Comparison of ENCODE assay signal across 25 mouse cellular contexts in the genomic region with DNA sequence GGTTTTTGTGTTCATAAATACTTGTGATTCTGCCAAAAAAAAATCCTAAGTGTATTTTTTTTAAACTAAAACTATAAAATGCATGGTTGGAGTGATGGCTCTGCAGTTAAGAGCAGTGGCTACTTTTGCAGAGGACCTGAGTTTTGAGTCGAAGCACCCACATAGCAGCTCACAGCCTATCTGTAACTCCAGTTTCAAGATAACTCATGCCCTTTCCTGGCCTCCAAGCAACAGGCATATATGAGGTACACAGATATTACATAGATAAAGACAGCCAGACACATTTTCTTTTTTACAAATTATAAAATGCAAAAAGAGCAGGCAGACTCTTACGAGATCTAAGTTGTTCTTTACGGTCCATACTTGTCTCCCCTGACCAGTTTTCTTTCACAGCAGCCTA. TPM values are rescaled to one million over a fixed set of nuclear protein-coding genes. Genes with fewer than 3 reads are reported as not detected.
DNase-seq lines count a peak whose midpoint lies in the region; ATAC-seq and TF ChIP-seq lines count a peak whose summit lies in the region.
"Had no signal": no experiment of that assay in that cellular context is flagged by ENCODE, and none has a peak within 500 bp of the region (broad histone marks: within the 10 kb centered on the region; RNA-seq: fewer than 3 reads in every experiment).

No protein-coding gene starts in this region.

- H3K27me3 ChIP-seq in MEL (ENCODE audit: control insufficient read depth in 1 of 2, insufficient read depth in 2 of 2, low read length in 2 of 2): no peaks in the 10 kb centered on the region
- no peaks in the 10 kb centered on the region for H3K27me3 ChIP-seq in liver, embryonic 14.5 days (ENCODE audit: control insufficient read depth, insufficient read depth, low read length)
- no peaks in the 10 kb centered on the region for H3K27me3 ChIP-seq in intestine, embryonic 15.5 days (replicated peaks)
- H3K27me3 ChIP-seq: embryonic facial prominence, embryonic 12.5 days; embryonic facial prominence, embryonic 15.5 days; heart, embryonic 13.5 days; Patski had no signal

- no peak overlapping the region for H3K27ac ChIP-seq in MEL (ENCODE audit: control insufficient read depth, low read depth, low read length)
- H3K27ac ChIP-seq in liver, embryonic 14.5 days: no peak overlapping the region
- no peak overlapping the region for H3K27ac ChIP-seq in intestine, embryonic 15.5 days
- H3K27ac ChIP-seq: embryonic facial prominence, embryonic 12.5 days; embryonic facial prominence, embryonic 15.5 days; gastrocnemius, adult 2 months; heart, adult 2 months; heart, embryonic 10.5 days; heart, embryonic 13.5 days; hindbrain, embryonic 14.5 days; hindbrain, postnatal 0 days had no signal

- H3K9me3 ChIP-seq in MEL (replicated peaks; ENCODE audit: insufficient read depth, low read length): no peaks in the 10 kb centered on the region
- H3K9me3 ChIP-seq in liver, embryonic 14.5 days (ENCODE audit: control insufficient read depth, low read length): no peaks in the 10 kb centered on the region
- no peaks in the 10 kb centered on the region for H3K9me3 ChIP-seq in intestine, embryonic 15.5 days
- H3K9me3 ChIP-seq: embryonic facial prominence, embryonic 12.5 days; embryonic facial prominence, embryonic 15.5 days; heart, embryonic 10.5 days; heart, embryonic 13.5 days had no signal

- peak; percentile 61; the same call in 1 of the 2 replicates for ATAC-seq in liver, embryonic 14.5 days (ENCODE audit: insufficient read depth)
- ATAC-seq in intestine, embryonic 15.5 days: no peak
- ATAC-seq: forebrain, embryonic 14.5 days; forebrain, postnatal 0 days; hindbrain, postnatal 0 days; Patski had no signal

- peak; percentile 56 to 59 for TF ChIP-seq EP300 in MEL (IDR thresholded peaks at IDR 0.05; ENCODE audit: low read depth in 1 of 2, low read length in 2 of 2)
- peak; percentile 26 for TF ChIP-seq EP300 in liver, embryonic 14.5 days (IDR thresholded peaks at IDR 0.05; ENCODE audit: low read depth)

- H3K79me2 ChIP-seq in MEL (ENCODE audit: control insufficient read depth, insufficient read depth, low read length, poor library complexity): no peaks in the 10 kb centered on the region

- no peak overlapping the region for H3K9ac ChIP-seq in MEL (ENCODE audit: control insufficient read depth, low read depth, low read length, poor library complexity, severe bottlenecking)
- H3K9ac ChIP-seq in liver, embryonic 14.5 days (replicated peaks): no peak overlapping the region
- H3K9ac ChIP-seq in intestine, embryonic 15.5 days: no peak overlapping the region
- H3K9ac ChIP-seq: embryonic facial prominence, embryonic 12.5 days; embryonic facial prominence, embryonic 15.5 days; forebrain, postnatal 0 days; heart, embryonic 13.5 days; hindbrain, embryonic 14.5 days had no signal

- no peak for TF ChIP-seq RAD21 in MEL (IDR thresholded peaks at IDR 0.05; ENCODE audit: low read depth, low read length)

- H3K4me2 ChIP-seq in liver, embryonic 14.5 days (ENCODE audit: low read depth): peak overlapping the region; percentile 11; the same call in 1 of the 2 replicates
- no peak overlapping the region for H3K4me2 ChIP-seq in intestine, embryonic 15.5 days (replicated peaks)
- H3K4me2 ChIP-seq: embryonic facial prominence, embryonic 12.5 days; embryonic facial prominence, embryonic 15.5 days; heart, embryonic 13.5 days; hindbrain, embryonic 14.5 days had no signal

- WGBS in liver, embryonic 14.5 days (ENCODE audit: insufficient replicate concordance): 50% methylated on average over 3 of the region's 3 CpGs
- 87% methylated on average over 3 of the region's 3 CpGs for WGBS in intestine, embryonic 15.5 days

- no peak overlapping the region for H3K4me3 ChIP-seq in MEL (ENCODE audit: control insufficient read depth in 1 of 2, insufficient read depth in 1 of 2, low read depth in 2 of 2, low read length in 2 of 2)
- H3K4me3 ChIP-seq in liver, embryonic 14.5 days (ENCODE audit: insufficient read depth in 1 of 2, low read depth in 2 of 2, low read length in 2 of 2): no peak overlapping the region
- H3K4me3 ChIP-seq in intestine, embryonic 15.5 days (replicated peaks): no peak overlapping the region
- H3K4me3 ChIP-seq: embryonic facial prominence, embryonic 12.5 days; embryonic facial prominence, embryonic 15.5 days; gastrocnemius, adult 2 months; heart, adult 2 months; heart, embryonic 10.5 days; heart, embryonic 13.5 days had no signal

- TF ChIP-seq CTCF in MEL (IDR thresholded peaks at IDR 0.05 in 2 of 3, conservative IDR thresholded peaks at IDR 0.05 in 1 of 3; ENCODE audit: control insufficient read depth in 1 of 3, insufficient read depth in 1 of 3, low read depth in 2 of 3, low read length in 3 of 3, poor library complexity in 1 of 3, severe bottlenecking in 1 of 3): no peak
- TF ChIP-seq CTCF in liver, embryonic 14.5 days (IDR thresholded peaks at IDR 0.05; ENCODE audit: low read depth): no peak

- TF ChIP-seq POLR2A in MEL (IDR thresholded peaks at IDR 0.05; ENCODE audit: control insufficient read depth in 1 of 2, insufficient read depth in 1 of 2, low read depth in 1 of 2, low read length in 2 of 2, poor library complexity in 1 of 2): no peak

- H3K4me1 ChIP-seq in MEL (ENCODE audit: control insufficient read depth in 1 of 2, insufficient read depth in 2 of 2, low read length in 2 of 2): peaks cover 5 to 8% of the 10 kb centered on the region in 2 experiments
- H3K4me1 ChIP-seq in liver, embryonic 14.5 days (replicated peaks; ENCODE audit: control insufficient read depth in 2 of 2, insufficient read depth in 2 of 2, low read length in 1 of 2): peaks cover 8 to 9% of the 10 kb centered on the region in 2 experiments; a peak in 3 of 4 replicates
- 0 out of 2 replicates have a peak, but pooled peaks cover 3% of the 10 kb centered on the region for H3K4me1 ChIP-seq in intestine, embryonic 15.5 days (replicated peaks)
- H3K4me1 ChIP-seq: embryonic facial prominence, embryonic 12.5 days; embryonic facial prominence, embryonic 15.5 days; heart, embryonic 10.5 days; heart, embryonic 13.5 days had no signal

- peaks cover 0 to 10% of the 10 kb centered on the region in 2 experiments; a peak in 2 of 4 replicates for H3K36me3 ChIP-seq in MEL (ENCODE audit: control insufficient read depth in 1 of 2, insufficient read depth in 2 of 2, low read length in 2 of 2)
- H3K36me3 ChIP-seq in liver, embryonic 14.5 days (replicated peaks; ENCODE audit: control insufficient read depth, insufficient read depth, low read depth): no peaks in the 10 kb centered on the region
- H3K36me3 ChIP-seq in intestine, embryonic 15.5 days: no peaks in the 10 kb centered on the region

- peak; percentile 5 for DNase-seq in heart, adult 11 months
- DNase-seq in heart, adult 18-20 months: no peak
- no peak for DNase-seq in MEL (ENCODE audit: low read depth, low spot score)
- DNase-seq in liver, embryonic 14.5 days (ENCODE audit: low read depth in 3 of 3, low spot score in 3 of 3): no peak
- DNase-seq in kidney, postnatal 14 days: no peak
- DNase-seq: adrenal gland, postnatal 10 days; adrenal gland, postnatal 36 days; cerebellum, adult 2 months; cerebellum, adult 9-11 months; cerebellum, postnatal 25 days; forebrain, postnatal 0 days; gastrocnemius, adult 2 months; gastrocnemius, postnatal 14 days; heart, adult 2 months; heart, postnatal 14 days; heart, postnatal 4 days had no signal

TF ChIP-seq in MEL, 35 proteins besides CTCF, POLR2A, EP300 and RAD21:
- TF ChIP-seq TCF12 (IDR thresholded peaks at IDR 0.05; ENCODE audit: low read depth, low read length): peak; percentile 53; the same call in 1 of the 2 replicates
- peak; percentile 58 for TF ChIP-seq GATA1 (IDR thresholded peaks at IDR 0.05; ENCODE audit: low read depth, low read length)
- no peak for TF ChIP-seq MAZ (IDR thresholded peaks at IDR 0.05; ENCODE audit: low read depth, low read length)
- TF ChIP-seq KAT2A (conservative IDR thresholded peaks at IDR 0.05; ENCODE audit: low read depth, low read length): no peak
- no peak for TF ChIP-seq ZMIZ1 (IDR thresholded peaks at IDR 0.05; ENCODE audit: low read depth, low read length)
TF ChIP-seq in MEL: peak in this region for 2.

RNA-seq across cellular contexts. Expression of a gene that starts 16.8 kb away (rescaled TPM):
- total RNA-seq in heart, adult 18-20 months (2021): 1 to 10 TPM; 2.7 to 3.2 TPM
- total RNA-seq in MEL (2012; rRNA removed): 4.0 and 5.1 TPM in 2 replicates
- polyA plus RNA-seq in MEL (2012; ENCODE audit: insufficient read depth in 1 of 2, insufficient read length in 2 of 2, low read depth in 1 of 2, low replicate concordance in 2 of 2, missing spikeins in 1 of 2): 1 to 10 TPM in 1 of 2 experiments, not detected in 1; 5.6 TPM
- polyA plus RNA-seq in liver, embryonic 14.5 days (2012; rRNA removed): 0.70 and 1.1 TPM in 2 replicates
- polyA plus RNA-seq in liver, embryonic 14.5 days (2014; fragmentation: Nextera tagmentation; extraction: Ambion mirVana): 1.6 and 2.5 TPM in 2 replicates
- 8.9 and 9.6 TPM in 2 replicates for polyA plus RNA-seq in intestine, embryonic 15.5 days (2015; fragmentation: Nextera tagmentation; extraction: Ambion mirVana)

RNA-seq across cellular contexts. Expression of a gene that starts 45.2 kb away (rescaled TPM):
- total RNA-seq in heart, adult 18-20 months (2021): 1 to 10 TPM; 8.4 to 8.5 TPM
- total RNA-seq in MEL (2012; rRNA removed): 19.4 and 26.2 TPM in 2 replicates
- polyA plus RNA-seq in MEL (2012; ENCODE audit: insufficient read depth in 1 of 2, insufficient read length in 2 of 2, low read depth in 1 of 2, low replicate concordance in 2 of 2, missing spikeins in 1 of 2): 10 to 100 TPM in 1 of 2 experiments, not detected in 1; 29.8 TPM
- 10.5 and 14.0 TPM in 2 replicates for polyA plus RNA-seq in liver, embryonic 14.5 days (2012; rRNA removed)
- polyA plus RNA-seq in liver, embryonic 14.5 days (2014; fragmentation: Nextera tagmentation; extraction: Ambion mirVana): 17.6 and 18.5 TPM in 2 replicates
- polyA plus RNA-seq in intestine, embryonic 15.5 days (2015; fragmentation: Nextera tagmentation; extraction: Ambion mirVana): 31.1 and 31.3 TPM in 2 replicates
